Mouse (Mus musculus): ENCODE results near the gene Efcab2. TPM values are rescaled to one million over a fixed set of nuclear protein-coding genes. Genes with fewer than 3 reads are reported as not detected.

Efcab2 gene
- polyA plus RNA-seq, 1 experiment from 2014 or later, result 5.9 TPM

- Histone ChIP-seq H3K27ac (ENCODE audit: low read depth, low read length) (no peak overlapping the region), H3K4me1 (ENCODE audit: control insufficient read depth, insufficient read depth, low read length) (no peaks in the 10 kb centered on the region), H3K4me2 (ENCODE audit: low read length) (no peak overlapping the region), H3K27me3 (replicated peaks; ENCODE audit: control insufficient read depth, insufficient read depth, low read length) (no peaks in the 10 kb centered on the region), H3K36me3 (ENCODE audit: control insufficient read depth, insufficient read depth, low read length) (no peaks in the 10 kb centered on the region), H3K4me3 (ENCODE audit: low read depth, low read length) (no peak overlapping the region), H3K9ac (ENCODE audit: low read length) (no peak overlapping the region), H3K9me3 (replicated peaks; ENCODE audit: control insufficient read depth, low read length) (no peaks in the 10 kb centered on the region)
- 70% methylated on average over 5 of the region's 5 CpGs for WGBS
- ATAC-seq, result no peak
- no peak for DNase-seq (ENCODE audit: low spot score)
These were observed 12.9 kb upstream of the Efcab2 start for GRCm38 (mm10) chr1:178392970-178393369.

- no peaks in the 10 kb centered on the region for H3K27me3 ChIP-seq (replicated peaks; ENCODE audit: control insufficient read depth, insufficient read depth, low read length)
- no peak overlapping the region for H3K27ac ChIP-seq (ENCODE audit: low read depth, low read length)
- H3K4me1 ChIP-seq (ENCODE audit: control insufficient read depth, insufficient read depth, low read length), result 0 out of 2 replicates have a peak, but pooled peaks cover 5% of the 10 kb centered on the region
- no peaks in the 10 kb centered on the region for H3K9me3 ChIP-seq (replicated peaks; ENCODE audit: control insufficient read depth, low read length)
- H3K4me2 ChIP-seq (ENCODE audit: low read length), result no peak overlapping the region
- 91% methylated on average over 6 of the region's 6 CpGs for WGBS
- H3K9ac ChIP-seq (ENCODE audit: low read length), result no peak overlapping the region
- DNase-seq (ENCODE audit: low spot score) (no peak), ATAC-seq (no peak)
- no peaks in the 10 kb centered on the region for H3K36me3 ChIP-seq (ENCODE audit: control insufficient read depth, insufficient read depth, low read length)
- H3K4me3 ChIP-seq (ENCODE audit: low read depth, low read length), result no peak overlapping the region
These were observed 10.8 kb upstream of the Efcab2 start for GRCm38 (mm10) chr1:178395091-178395490.

GRCm38 (mm10) chr1:178396383-178396782, 9.5 kb upstream of the Efcab2 start:
- no peak overlapping the region for H3K9ac ChIP-seq (ENCODE audit: low read length)
- H3K4me2 ChIP-seq (ENCODE audit: low read length), result no peak overlapping the region
- no peak overlapping the region for H3K4me3 ChIP-seq (ENCODE audit: low read depth, low read length)
- ATAC-seq, result no peak
- DNase-seq (ENCODE audit: low spot score), result peak; percentile 6
- H3K27ac ChIP-seq (ENCODE audit: low read depth, low read length), result no peak overlapping the region
- H3K4me1 ChIP-seq (ENCODE audit: control insufficient read depth, insufficient read depth, low read length), result 0 out of 2 replicates have a peak, but pooled peaks cover 5% of the 10 kb centered on the region
- H3K27me3 ChIP-seq (replicated peaks; ENCODE audit: control insufficient read depth, insufficient read depth, low read length), result no peaks in the 10 kb centered on the region
- H3K9me3 ChIP-seq (replicated peaks; ENCODE audit: control insufficient read depth, low read length), result no peaks in the 10 kb centered on the region
- 73% methylated on average over 4 of the region's 4 CpGs for WGBS
- no peaks in the 10 kb centered on the region for H3K36me3 ChIP-seq (ENCODE audit: control insufficient read depth, insufficient read depth, low read length)

- H3K4me3 ChIP-seq (ENCODE audit: low read depth, low read length), result no peak overlapping the region
- ATAC-seq (peak; percentile 58), DNase-seq (ENCODE audit: low spot score) (peak; percentile 17)
- no peaks in the 10 kb centered on the region for H3K27me3 ChIP-seq (replicated peaks; ENCODE audit: control insufficient read depth, insufficient read depth, low read length)
- 46% methylated on average over 6 of the region's 6 CpGs for WGBS
- no peak overlapping the region; the same call in 1 of the 2 replicates for H3K9ac ChIP-seq (ENCODE audit: low read length)
- H3K36me3 ChIP-seq (ENCODE audit: control insufficient read depth, insufficient read depth, low read length), result no peaks in the 10 kb centered on the region
- no peak overlapping the region for H3K4me2 ChIP-seq (ENCODE audit: low read length)
- H3K27ac ChIP-seq (ENCODE audit: low read depth, low read length), result peak overlapping the region; percentile 3; the same call in 1 of the 2 replicates
- no peaks in the 10 kb centered on the region for H3K9me3 ChIP-seq (replicated peaks; ENCODE audit: control insufficient read depth, low read length)
- 0 out of 2 replicates have a peak, but pooled peaks cover 5% of the 10 kb centered on the region for H3K4me1 ChIP-seq (ENCODE audit: control insufficient read depth, insufficient read depth, low read length)
These were observed 6.0 kb upstream of the Efcab2 start for GRCm38 (mm10) chr1:178399879-178400278.

GRCm38 (mm10) chr1:178400652-178401051, 5.2 kb upstream of the Efcab2 start:
- DNase-seq (ENCODE audit: low spot score), result no peak
- H3K4me2 ChIP-seq (ENCODE audit: low read length), result no peak overlapping the region
- 0 out of 2 replicates have a peak, but pooled peaks cover 5% of the 10 kb centered on the region for H3K4me1 ChIP-seq (ENCODE audit: control insufficient read depth, insufficient read depth, low read length)
- no peak overlapping the region for H3K4me3 ChIP-seq (ENCODE audit: low read depth, low read length)
- no peak for ATAC-seq
- H3K27ac ChIP-seq (ENCODE audit: low read depth, low read length), result no peak overlapping the region
- no peaks in the 10 kb centered on the region for H3K27me3 ChIP-seq (replicated peaks; ENCODE audit: control insufficient read depth, insufficient read depth, low read length)
- WGBS, result 70% methylated on average over 7 of the region's 7 CpGs
- H3K36me3 ChIP-seq (ENCODE audit: control insufficient read depth, insufficient read depth, low read length), result no peaks in the 10 kb centered on the region
- H3K9ac ChIP-seq (ENCODE audit: low read length), result no peak overlapping the region
- no peaks in the 10 kb centered on the region for H3K9me3 ChIP-seq (replicated peaks; ENCODE audit: control insufficient read depth, low read length)

GRCm38 (mm10) chr1:178401960-178402359, 3.9 kb upstream of the Efcab2 start:
- ATAC-seq (no peak), DNase-seq (ENCODE audit: low spot score) (no peak)
- Histone ChIP-seq H3K4me2 (ENCODE audit: low read length) (no peak overlapping the region), H3K27me3 (replicated peaks; ENCODE audit: control insufficient read depth, insufficient read depth, low read length) (no peaks in the 10 kb centered on the region), H3K9ac (ENCODE audit: low read length) (no peak overlapping the region), H3K27ac (ENCODE audit: low read depth, low read length) (no peak overlapping the region), H3K4me3 (ENCODE audit: low read depth, low read length) (no peak overlapping the region), H3K9me3 (replicated peaks; ENCODE audit: control insufficient read depth, low read length) (no peaks in the 10 kb centered on the region), H3K36me3 (ENCODE audit: control insufficient read depth, insufficient read depth, low read length) (no peaks in the 10 kb centered on the region), H3K4me1 (ENCODE audit: control insufficient read depth, insufficient read depth, low read length) (0 out of 2 replicates have a peak, but pooled peaks cover 5% of the 10 kb centered on the region)
- WGBS, result 89% methylated on average over 6 of the region's 6 CpGs

GRCm38 (mm10) chr1:178405445-178405911, 407 bp upstream of the Efcab2 start:
- peak overlapping the region; percentile 62 for H3K4me3 ChIP-seq (ENCODE audit: low read depth, low read length)
- H3K27ac ChIP-seq (ENCODE audit: low read depth, low read length), result peak overlapping the region; percentile 100
- peak overlapping the region; percentile 97 for H3K9ac ChIP-seq (ENCODE audit: low read length)
- WGBS, result under 1% methylated on average over 23 of the region's 23 CpGs
- no peaks in the 10 kb centered on the region for H3K9me3 ChIP-seq (replicated peaks; ENCODE audit: control insufficient read depth, low read length)
- H3K27me3 ChIP-seq (replicated peaks; ENCODE audit: control insufficient read depth, insufficient read depth, low read length), result no peaks in the 10 kb centered on the region
- peak overlapping the region; percentile 63 for H3K4me2 ChIP-seq (ENCODE audit: low read length)
- DNase-seq (ENCODE audit: low spot score), result peak; percentile 88
- H3K4me1 ChIP-seq (ENCODE audit: control insufficient read depth, insufficient read depth, low read length), result no peaks in the 10 kb centered on the region
- ATAC-seq, result peak; percentile 80
- H3K36me3 ChIP-seq (ENCODE audit: control insufficient read depth, insufficient read depth, low read length), result no peaks in the 10 kb centered on the region

GRCm38 (mm10) chr1:178406765-178407645, 1.1 kb downstream of the Efcab2 start:
- Histone ChIP-seq H3K9me3 (replicated peaks; ENCODE audit: control insufficient read depth, low read length) (no peaks in the 10 kb centered on the region), H3K9ac (ENCODE audit: low read length) (peak overlapping the region; percentile 97), H3K36me3 (ENCODE audit: control insufficient read depth, insufficient read depth, low read length) (no peaks in the 10 kb centered on the region), H3K27ac (ENCODE audit: low read depth, low read length) (peak overlapping the region; percentile 100), H3K4me3 (ENCODE audit: low read depth, low read length) (peak overlapping the region; percentile 62), H3K4me1 (ENCODE audit: control insufficient read depth, insufficient read depth, low read length) (no peaks in the 10 kb centered on the region), H3K27me3 (replicated peaks; ENCODE audit: control insufficient read depth, insufficient read depth, low read length) (no peaks in the 10 kb centered on the region), H3K4me2 (ENCODE audit: low read length) (peak overlapping the region; percentile 63)
- ATAC-seq, result peak; percentile 13; the same call in 1 of the 2 replicates
- WGBS, result 63% methylated on average over 12 of the region's 12 CpGs
- no peak for DNase-seq (ENCODE audit: low spot score)

GRCm38 (mm10) chr1:178407651-178408050, 1.8 kb downstream of the Efcab2 start:
- no peak for ATAC-seq
- H3K9me3 ChIP-seq (replicated peaks; ENCODE audit: control insufficient read depth, low read length), result no peaks in the 10 kb centered on the region
- no peak overlapping the region for H3K4me3 ChIP-seq (ENCODE audit: low read depth, low read length)
- no peaks in the 10 kb centered on the region for H3K27me3 ChIP-seq (replicated peaks; ENCODE audit: control insufficient read depth, insufficient read depth, low read length)
- DNase-seq (ENCODE audit: low spot score), result peak; percentile 72
- no peak overlapping the region for H3K27ac ChIP-seq (ENCODE audit: low read depth, low read length)
- H3K4me2 ChIP-seq (ENCODE audit: low read length), result no peak overlapping the region
- H3K4me1 ChIP-seq (ENCODE audit: control insufficient read depth, insufficient read depth, low read length), result no peaks in the 10 kb centered on the region
- no peaks in the 10 kb centered on the region for H3K36me3 ChIP-seq (ENCODE audit: control insufficient read depth, insufficient read depth, low read length)
- WGBS, result 57% methylated on average over 2 of the region's 2 CpGs
- no peak overlapping the region for H3K9ac ChIP-seq (ENCODE audit: low read length)

All from forebrain, embryonic 14.5 days (tissue).